Mouse (Mus musculus): ENCODE data around the gene Snf8. TPM values are rescaled to one million over a fixed set of nuclear protein-coding genes. Genes with fewer than 3 reads are reported as not detected.
A peak's percentile ranks its signal among the peaks of the same experiment; 100 is the strongest.

Gene Snf8
- 41.2 and 42.4 TPM in 2 replicates for total RNA-seq (2017)

DNA sequence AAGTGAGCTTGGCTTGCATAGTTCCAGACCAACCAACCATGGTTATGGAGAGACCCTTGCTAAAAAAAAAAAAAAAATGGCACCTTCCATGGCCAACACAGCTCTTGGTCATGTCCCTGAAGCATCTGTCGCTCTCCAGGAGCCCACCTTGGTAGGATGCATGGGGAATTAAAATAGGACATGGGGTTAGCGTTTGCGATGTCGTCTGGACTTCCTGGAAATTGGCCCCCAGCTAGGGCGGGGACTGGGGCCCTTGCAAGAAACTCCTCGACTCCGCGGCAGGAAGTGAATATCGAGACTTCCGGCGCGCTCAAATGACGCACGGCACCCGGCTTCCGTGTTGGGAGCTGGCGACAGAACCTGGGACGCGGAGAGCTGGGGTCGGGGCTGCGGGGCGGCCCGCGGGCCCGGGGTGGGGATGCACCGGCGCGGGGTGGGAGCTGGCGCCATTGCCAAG lies at the start of gene Snf8:
TSS of gene Snf8 (plus strand) at position 290 of the 457 bp plus-strand sequence.
- peak; percentile 96 for ATAC-seq (replicated peaks; ENCODE audit: low read depth, poor library complexity, severe bottlenecking)

DNA sequence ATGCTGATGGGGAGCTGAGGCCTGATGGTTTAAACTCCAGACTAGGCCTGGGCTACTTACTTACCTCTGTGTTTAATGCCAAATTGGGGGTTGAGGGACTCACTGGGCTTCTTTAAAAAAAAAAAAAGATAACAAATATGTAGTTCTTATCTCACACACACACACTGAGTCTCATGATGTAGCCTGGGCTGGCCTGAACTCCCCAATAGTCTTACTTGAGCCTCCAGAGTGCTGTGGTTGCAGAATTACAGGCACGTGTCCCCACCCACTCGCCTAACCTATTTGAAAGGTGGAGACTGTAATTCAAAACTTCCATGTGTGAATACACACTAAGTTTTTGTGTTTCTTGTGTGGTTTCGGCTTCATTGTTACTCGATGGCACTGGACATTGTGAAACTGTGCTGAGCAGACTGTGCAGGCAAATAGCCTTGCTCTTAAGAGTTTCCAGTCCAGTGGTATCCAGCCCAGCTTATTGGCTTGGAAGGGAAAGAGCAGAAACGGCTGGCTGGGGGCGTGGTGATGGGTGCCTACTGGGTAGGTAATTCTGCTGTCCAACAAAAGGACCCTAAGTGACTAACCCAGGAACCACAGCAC lies 46.7 kb upstream of the Snf8 start:
- no peak for ATAC-seq (replicated peaks; ENCODE audit: low read depth, poor library complexity, severe bottlenecking)

DNA sequence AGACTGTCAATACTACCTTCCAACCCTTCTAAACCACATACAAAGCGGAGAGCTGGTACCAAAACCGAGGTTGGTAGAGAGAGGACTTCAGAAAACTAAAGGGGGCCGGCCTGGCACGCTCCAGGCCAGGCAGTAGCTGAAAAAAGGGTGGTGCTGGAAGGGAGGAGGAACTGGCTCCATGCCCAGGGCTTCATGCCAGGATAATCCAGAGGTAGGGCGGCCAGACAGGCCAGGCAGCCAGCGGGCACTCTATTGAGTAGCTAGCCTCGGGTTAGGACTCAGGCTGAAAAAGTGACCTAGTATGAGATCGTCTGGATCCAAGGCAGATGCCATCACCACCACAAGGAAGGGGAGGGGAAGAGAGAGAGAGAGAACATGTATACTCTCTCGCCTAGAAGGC lies 46.2 kb upstream of the Snf8 start:
- ATAC-seq (replicated peaks; ENCODE audit: low read depth, poor library complexity, severe bottlenecking) = no peak

DNA sequence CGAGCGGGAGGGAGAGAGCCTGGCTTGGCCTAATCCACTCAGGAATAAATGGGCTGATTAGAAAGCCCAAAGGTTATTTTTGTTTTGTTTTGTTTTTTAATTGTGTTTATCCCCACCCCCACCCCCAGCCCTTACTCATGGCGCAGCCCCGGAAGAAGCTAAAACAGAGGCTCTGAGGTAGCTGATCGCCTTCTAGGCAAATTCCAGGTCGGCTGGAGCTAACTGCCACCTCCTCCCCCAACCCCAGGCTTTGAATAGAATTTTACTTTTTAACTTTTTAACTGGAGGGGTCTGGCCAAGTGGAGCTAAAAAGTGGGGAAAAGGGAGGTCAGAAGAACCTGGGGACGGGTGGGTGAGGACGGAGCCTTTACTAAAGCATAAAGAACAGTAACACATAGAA lies 44.8 kb upstream of the Snf8 start:
- no peak for ATAC-seq (replicated peaks; ENCODE audit: low read depth, poor library complexity, severe bottlenecking)

DNA sequence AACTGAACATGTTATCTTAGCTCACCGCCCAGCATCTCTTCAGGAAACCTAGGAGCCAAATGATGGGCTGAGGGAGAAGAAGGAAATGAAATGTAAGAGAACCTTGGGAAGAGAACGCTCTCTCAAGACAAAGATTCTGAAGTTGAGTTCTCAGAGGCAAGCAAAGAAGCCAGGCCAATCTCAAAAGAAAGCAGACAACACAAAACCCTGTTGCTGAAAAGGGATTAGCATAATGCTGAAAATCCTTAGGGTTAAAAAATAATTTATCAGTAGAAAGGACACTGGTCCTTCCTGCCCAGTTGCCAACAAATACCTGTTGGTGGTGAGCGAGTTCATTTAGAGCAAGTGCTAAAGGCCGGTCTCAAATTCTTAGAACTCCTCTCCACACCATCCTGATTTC lies 44.3 kb upstream of the Snf8 start:
- ATAC-seq (replicated peaks; ENCODE audit: low read depth, poor library complexity, severe bottlenecking) = no peak

DNA sequence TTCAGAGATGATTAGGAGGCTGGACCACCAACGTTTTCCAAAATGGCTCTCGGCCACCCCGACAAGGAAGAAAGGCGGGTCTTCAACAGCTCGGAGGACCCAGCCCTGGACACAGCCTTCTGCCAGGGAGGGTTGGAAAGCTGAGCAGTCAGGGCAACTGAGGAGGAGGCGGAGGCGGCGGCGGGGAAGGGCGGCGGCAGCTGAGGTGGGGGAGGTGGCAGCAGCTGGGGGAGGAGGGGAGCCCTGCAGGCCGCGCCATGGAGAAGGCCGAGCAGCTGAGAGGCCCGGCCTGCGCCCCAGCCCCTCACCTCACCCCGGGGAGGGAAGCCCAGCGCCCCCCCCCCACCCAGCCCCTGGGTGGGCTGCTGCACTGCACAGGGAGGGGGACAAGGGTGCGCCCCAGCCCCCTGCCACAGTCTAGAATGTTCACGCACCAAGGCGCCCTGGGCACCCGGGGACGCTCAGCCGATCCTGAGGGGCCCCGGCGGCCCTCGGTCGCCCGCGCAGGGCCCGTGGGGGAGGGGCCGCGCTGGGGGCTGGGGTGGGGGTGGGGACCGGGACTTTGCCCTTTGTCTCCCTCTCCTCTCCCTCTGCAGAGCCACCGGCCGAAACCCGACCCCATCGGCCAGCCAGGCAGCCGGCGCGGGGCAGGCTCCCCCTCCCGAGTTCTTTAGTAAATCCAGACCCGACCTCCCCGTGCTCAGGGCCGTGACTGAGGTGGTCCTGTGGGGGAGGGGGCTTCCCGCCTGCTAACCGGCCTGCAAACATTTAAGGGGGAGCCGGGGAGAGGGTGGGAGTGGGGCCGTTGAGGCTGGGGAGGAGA lies 43.6 kb upstream of the Snf8 start:
- no peak for ATAC-seq (replicated peaks; ENCODE audit: low read depth, poor library complexity, severe bottlenecking)

DNA sequence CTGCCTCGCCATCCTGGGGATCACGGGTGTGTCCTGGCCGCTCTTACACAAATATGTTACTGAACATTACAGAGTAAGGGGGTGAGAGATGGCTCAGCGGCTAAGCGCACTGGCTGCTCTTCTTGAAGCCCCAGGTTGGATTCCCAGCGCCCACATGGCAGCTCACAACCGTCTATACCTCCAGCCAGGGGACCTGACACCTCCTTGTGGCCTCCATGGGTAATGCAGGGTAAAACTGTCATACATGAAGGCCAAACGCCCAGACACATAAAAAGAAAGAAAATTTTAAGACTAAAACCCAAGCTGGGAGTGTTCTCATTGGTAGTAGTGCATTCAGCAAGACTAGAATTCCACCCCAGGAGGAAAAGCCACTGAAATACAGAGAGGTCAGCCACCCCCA lies 40.5 kb upstream of the Snf8 start:
- no peak for ATAC-seq (replicated peaks; ENCODE audit: low read depth, poor library complexity, severe bottlenecking)

DNA sequence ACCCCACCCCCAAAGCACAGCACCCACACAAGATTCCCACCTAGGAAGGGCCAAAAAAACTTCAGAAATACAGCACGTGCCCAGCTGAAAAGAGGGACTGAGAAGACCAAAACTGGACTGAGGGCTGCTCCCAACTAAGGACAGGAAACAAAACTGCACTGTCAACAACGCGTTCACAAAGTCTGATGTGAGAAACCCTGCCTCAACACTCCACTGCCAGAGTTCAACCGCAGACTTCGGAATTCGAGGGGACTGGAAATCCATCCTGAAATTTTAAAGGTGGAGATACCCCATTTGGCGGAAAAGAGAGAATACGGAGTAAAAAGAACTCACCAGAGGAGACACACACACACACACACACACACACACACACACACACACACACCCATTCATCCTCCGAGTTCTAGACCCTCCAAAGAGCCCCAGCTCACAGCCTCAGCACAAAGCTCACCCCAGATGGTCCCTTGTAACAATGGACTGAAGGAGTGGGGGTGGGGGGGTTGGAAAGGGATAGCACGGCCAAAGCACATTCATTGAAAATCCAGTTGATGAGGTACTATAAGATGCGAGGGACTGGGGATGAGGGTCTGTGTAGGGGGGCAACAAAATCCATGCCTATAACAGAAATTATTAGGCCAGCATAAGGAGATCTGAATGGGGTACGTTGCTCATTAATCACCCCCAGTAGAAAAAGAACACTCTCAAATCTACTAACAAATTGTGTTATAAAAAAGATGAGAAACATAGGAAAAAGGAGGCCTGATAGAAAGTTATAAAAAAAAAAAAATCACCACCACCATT lies 31.4 kb upstream of the Snf8 start:
- ATAC-seq (replicated peaks; ENCODE audit: low read depth, poor library complexity, severe bottlenecking) = no peak

DNA sequence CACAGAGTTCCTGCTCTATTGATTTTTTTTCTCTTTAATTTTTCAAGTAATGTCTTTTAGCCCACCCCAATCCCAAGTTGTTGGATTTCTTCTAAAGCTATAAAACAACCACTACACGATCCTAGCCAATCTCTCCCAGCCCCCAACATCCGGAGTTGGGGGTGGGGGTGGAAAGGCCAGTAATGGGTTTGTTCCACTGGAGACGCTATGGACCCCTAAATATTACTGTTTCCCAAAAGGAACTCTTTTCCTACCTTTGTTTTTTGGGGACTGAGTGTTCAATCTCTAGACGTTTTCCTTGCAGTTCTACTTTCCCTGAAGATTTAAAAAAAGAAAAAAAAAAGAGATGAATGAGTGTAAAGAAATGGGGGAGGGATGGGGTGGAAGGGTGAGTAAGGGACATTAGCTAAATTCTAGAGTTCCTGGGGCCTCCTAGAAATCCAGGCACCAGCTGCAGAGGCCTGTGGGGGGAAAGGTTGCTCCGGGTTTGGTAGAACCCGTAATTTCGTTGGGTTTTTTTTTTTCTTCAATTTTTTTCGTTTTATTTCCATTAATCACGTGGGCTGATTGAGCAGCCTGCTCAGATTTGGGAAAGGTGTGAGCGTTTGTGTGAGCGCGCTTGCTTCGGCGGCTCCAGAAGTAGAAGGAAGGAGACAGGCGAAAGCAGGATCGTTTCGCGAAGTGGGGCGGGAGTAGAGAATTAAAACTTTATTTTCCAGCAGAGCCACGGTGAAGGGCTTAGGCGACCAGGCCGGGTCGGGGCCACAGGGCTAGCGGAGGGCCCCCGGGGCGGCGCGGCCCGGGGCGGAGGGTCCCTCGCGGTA lies 30.5 kb upstream of the Snf8 start:
- ATAC-seq (replicated peaks; ENCODE audit: low read depth, poor library complexity, severe bottlenecking) = no peak

DNA sequence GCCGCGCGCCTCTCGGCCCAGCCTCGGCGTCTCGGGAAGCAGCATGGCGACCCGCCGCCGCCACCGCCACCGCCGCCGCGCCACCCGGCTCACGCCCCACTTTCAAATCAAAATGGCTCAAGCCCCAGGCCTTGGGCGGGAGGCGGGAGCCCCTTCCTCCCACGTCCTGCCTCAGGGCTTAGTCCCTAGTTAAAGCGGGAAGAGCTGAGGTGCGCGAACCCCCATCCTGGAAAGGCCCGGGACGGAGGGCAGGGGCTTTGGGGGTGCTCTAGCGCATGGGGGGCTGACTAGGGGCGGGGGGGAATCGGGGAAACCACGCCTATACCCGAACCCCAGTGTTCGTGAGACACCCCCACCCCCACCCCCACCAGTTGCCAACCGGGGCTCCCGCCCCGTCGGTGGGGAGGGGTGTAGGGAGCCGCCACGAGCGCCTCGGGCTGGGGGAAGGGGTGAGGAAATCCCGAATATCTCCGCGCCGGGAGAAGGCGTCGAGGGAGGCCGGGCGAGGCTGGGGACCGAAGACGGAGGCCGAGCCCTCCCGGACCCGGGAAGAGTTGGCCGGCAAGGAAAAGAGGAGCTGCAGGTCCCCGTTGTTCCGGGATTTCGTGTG lies 29.8 kb upstream of the Snf8 start:
- ATAC-seq (replicated peaks; ENCODE audit: low read depth, poor library complexity, severe bottlenecking) = no peak

DNA sequence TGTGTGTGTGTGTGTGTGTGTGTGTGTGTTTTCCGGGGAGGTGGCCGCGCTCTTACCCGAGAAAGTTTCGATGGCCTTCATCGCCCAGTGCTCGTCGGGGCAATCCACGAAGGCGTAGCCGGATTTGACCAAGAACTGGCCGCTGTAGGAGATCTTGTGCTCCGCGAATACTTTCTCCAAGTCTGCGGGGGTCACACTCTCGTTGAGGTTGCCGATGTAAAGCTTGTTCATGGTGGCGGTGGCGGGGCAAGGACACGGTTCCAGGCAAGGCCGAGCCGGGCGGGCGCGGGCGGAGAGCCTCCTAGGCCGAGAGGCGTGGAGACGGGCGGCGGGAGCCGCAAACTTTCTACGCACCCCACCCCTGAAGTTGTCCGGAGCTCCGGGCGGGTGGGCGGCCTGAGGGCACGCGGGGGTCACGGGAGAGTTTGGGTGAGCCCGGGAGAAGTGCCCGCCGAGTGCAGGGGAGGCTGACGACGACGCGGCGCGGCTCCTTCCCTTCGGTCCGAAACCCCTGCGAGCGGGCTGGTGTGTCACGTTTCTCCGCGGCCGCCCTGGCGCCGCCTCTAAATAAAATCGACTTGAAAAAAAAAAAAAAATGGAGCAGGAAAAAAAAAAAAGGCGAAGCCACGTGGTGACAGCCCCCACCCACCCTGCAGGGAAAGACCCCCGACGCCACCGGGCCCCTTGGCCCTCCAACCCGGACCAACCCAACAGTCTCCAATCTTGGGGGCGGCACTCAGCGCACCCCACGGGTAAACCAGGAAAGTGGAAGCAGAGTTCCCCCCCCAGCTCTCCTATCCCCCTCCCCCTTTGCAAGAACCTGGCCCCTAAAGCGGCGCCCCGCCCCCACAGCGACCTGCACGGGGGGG lies 29.0 kb upstream of the Snf8 start, which contains the start of gene Igf2bp1:
TSS of gene Igf2bp1 (minus strand) at position 538 of the 869 bp plus-strand sequence.
- ATAC-seq (replicated peaks; ENCODE audit: low read depth, poor library complexity, severe bottlenecking) = no peak

DNA sequence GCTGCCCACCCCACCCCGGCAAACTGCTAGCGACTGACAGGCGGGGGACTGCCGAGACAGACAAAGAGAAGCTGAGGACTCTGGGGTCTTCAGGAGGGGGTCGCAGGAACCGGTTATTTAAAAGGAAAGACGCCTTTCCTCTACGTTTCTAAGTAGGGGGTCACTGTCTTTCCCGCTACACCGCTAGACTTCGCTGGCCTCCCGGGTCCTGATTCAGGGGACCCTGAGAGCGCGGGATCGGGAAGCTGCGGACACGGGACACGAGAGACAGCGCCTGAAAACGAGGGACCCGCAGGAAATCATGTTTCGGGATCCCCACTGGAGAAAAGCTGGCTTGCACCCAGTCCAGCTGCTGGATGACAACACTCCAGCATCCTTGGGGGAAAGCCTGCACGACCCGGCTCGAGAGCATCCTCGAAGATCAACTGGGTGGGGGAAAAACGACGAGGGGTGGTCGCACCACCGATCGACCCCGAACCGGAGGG lies 28.3 kb upstream of the Snf8 start:
- no peak; the same call in 1 of the 2 replicates for ATAC-seq (replicated peaks; ENCODE audit: low read depth, poor library complexity, severe bottlenecking)

DNA sequence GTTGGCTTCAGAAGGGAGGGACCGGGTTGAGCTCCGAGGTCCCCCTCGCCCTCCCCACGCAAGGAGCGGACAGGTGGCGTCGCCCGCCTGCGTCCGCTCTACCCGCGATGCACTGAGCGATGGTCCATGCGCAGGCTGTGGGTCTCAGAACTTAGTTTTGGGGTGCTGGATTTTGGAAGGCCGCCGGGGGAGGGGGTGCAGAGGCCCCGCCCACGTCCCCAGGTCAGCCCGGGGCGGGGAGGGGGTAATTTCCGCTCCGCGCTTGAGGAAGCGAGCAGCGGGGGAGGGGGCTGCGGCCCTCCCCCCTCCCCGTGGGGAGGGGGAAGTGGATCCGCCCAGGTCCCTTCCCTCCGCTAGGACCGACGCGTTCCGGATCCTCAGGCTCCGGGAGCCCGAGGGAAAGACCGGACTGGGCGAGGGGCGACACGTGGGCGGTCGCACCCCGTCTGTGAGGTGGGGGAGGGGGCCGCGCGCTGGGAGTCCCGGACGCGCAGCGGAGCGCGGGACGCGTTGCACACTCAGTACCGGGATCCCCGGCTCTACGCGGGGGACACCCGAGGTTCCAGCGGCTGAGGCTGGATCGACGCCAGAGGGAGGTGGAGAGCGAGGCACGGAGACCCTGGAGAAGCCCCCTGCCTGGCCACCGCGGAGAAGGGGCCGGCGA lies 27.7 kb upstream of the Snf8 start:
- no peak for ATAC-seq (replicated peaks; ENCODE audit: low read depth, poor library complexity, severe bottlenecking)

DNA sequence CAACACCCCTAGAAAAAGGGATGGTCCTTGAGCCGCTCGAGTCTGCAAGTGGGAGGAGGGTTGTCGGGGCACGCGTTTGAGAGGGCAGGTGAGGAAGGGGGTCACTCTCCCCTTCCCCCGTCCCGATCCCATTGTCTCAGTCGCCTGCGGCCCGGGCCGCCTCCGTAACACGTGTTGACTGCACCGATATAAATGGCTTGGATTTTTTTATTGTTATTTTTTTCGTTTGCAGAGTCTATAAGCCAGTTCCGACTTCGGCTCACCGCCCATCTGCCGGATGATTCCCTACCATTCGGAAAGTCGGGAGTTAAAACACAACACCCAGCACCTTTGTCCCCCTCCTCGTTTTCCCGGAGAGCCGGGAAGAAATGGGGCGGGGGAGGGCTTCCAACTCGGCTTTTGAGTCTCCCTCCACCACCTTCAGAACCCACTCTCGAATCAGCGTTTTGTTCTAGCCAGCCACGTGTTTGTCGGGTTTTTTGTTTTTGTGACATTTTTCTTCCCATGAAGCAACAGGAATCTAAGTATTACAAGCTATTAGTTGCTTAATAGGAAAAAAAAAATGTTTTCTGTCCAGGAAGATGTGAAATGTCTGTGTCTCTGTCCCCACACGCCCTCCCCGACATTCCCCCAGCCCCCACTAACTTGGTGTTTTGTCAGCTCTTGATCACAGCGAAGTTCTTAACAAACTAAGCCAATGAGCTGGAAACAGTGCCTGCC lies 27.0 kb upstream of the Snf8 start:
- ATAC-seq (replicated peaks; ENCODE audit: low read depth, poor library complexity, severe bottlenecking) = no peak

DNA sequence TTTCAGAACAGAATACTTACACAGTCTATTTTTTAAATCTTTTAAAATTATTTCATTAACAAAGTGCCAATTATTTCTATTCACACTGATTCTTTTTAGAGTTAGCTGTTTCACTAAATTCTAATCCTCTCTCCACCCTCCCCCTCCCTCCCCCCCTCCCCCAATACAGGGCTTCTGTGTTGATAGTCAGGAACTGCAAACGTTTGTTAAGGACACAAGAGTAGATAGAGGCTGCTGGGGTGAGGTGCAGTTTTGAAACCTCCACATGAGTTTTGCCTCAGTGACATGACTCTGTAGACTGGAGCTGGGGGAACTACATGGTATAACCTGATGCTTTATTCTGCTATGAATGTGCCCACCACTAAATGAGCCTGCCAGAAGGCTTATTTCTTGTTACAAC lies 25.9 kb upstream of the Snf8 start:
- no peak for ATAC-seq (replicated peaks; ENCODE audit: low read depth, poor library complexity, severe bottlenecking)

DNA sequence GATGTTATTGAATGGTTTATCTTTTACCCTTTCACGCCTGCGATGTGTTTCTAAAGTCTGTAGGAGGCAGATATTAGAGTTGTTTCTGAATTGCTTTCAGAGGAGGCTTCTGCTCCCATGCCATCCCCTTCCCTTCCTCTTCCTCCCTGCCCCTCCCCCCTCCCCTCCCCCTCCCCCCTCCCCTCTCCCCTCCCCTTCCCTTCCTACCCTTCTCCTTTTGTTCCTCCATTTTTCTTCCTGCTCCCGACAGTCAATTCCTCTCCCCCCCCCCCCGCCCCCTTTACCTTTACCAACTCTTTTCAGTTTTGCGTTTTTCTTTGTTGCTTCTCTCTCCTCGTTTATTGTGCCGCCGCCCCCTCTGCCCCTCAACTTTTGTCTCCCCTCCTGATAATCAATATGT lies 22.7 kb upstream of the Snf8 start:
- no peak for ATAC-seq (replicated peaks; ENCODE audit: low read depth, poor library complexity, severe bottlenecking)

DNA sequence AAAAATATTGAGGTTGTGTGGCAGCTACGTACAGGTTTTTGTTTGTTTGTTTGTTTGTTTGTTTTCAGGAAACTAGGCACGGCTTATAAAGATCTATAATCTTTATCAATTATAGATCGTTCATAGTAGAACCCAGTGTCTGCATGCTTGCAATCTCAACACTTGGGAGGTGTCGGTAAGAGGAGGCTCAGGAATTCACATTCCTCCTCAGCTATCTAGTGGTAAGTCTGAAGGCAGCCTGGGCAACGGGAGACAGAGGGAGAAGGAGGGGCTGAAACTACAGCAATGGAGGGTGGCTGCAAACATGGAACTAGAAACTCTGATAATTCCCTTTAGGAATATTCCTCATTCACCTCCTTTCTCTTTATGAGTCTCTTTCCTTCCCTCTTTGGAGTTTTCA lies 19.3 kb upstream of the Snf8 start:
- no peak for ATAC-seq (replicated peaks; ENCODE audit: low read depth, poor library complexity, severe bottlenecking)
